Mouse (Mus musculus) heart, adult 2 months (tissue): ENCODE measurements around the gene Fam214a.

Experiments
- CTCF ChIP-seq: fragments of 200-600 bp; IDR thresholded peaks from 2 replicates; pipeline ENCODE4 v1.8.1; 2022; ENCODE audit warnings: antibody characterized with exemption, mild to moderate bottlenecking, moderate library complexity
- EP300 ChIP-seq: fragments of 200-500 bp; IDR thresholded peaks from 2 replicates; pipeline ENCODE4 v1.6.1; 2011; ENCODE audit warnings: low read depth, low read length, control low read depth; ENCODE audit not compliant: insufficient read depth

- TF ChIP-seq CTCF (no peak), EP300 (no peak)
Measured at GRCm38 (mm10) chr9:74997976-74998375, 45.3 kb downstream of the Fam214a start.
